Mouse (Mus musculus) myocyte (in vitro differentiated cells): ENCODE measurements around the gene March11.

Experiments used
- POLR2A ChIP-seq: IDR thresholded peaks from one replicate; pipeline ENCODE4 v1.6.1; 2011; ENCODE audit warnings: low read depth, mild to moderate bottlenecking, control low read depth, moderate library complexity; ENCODE audit not compliant: insufficient read length
- POLR2AphosphoS2 ChIP-seq: IDR thresholded peaks from one replicate; pipeline ENCODE4 v1.6.1; 2011; ENCODE audit warnings: low read depth, control low read depth; ENCODE audit not compliant: insufficient read length
- SRF ChIP-seq: IDR thresholded peaks from one replicate; pipeline ENCODE4 v1.6.1; 2011; ENCODE audit warnings: low read depth; ENCODE audit not compliant: control insufficient read depth, insufficient read length
- TCF12 ChIP-seq: IDR thresholded peaks from one replicate; pipeline ENCODE4 v1.6.1; 2011; ENCODE audit warnings: mild to moderate bottlenecking, control low read depth; ENCODE audit not compliant: poor library complexity, insufficient read depth, severe bottlenecking
- USF1 ChIP-seq: IDR thresholded peaks from one replicate; pipeline ENCODE4 v1.6.1; 2011; ENCODE audit warnings: low read depth, mild to moderate bottlenecking, control low read depth, moderate library complexity

DNA sequence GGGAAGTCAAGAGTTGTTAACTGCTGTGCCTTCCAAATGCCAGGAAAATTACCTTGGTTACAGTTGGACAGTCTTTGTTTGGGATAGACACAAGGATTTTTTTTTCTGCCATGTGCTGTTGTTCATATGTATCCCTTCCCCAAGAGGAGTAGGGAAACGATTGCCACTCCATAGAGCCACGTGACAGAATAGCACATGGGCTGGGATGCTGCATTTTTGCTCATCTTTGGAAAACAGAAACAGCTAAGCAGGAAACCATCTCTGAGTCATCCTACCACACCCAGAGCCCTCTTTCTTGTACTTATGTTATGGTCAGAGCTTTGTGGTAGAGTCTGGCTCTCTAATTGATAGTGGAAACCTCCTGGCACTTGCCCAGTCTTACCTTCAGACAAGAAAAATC lies 65.4 kb downstream of the March11 start:
- TF ChIP-seq USF1 (peak; percentile 100), POLR2A (no peak), SRF (peak; percentile 18), POLR2AphosphoS2 (no peak), TCF12 (peak; percentile 11)
